ENCODE assay signal across 8 mouse cellular contexts in the genomic region with DNA sequence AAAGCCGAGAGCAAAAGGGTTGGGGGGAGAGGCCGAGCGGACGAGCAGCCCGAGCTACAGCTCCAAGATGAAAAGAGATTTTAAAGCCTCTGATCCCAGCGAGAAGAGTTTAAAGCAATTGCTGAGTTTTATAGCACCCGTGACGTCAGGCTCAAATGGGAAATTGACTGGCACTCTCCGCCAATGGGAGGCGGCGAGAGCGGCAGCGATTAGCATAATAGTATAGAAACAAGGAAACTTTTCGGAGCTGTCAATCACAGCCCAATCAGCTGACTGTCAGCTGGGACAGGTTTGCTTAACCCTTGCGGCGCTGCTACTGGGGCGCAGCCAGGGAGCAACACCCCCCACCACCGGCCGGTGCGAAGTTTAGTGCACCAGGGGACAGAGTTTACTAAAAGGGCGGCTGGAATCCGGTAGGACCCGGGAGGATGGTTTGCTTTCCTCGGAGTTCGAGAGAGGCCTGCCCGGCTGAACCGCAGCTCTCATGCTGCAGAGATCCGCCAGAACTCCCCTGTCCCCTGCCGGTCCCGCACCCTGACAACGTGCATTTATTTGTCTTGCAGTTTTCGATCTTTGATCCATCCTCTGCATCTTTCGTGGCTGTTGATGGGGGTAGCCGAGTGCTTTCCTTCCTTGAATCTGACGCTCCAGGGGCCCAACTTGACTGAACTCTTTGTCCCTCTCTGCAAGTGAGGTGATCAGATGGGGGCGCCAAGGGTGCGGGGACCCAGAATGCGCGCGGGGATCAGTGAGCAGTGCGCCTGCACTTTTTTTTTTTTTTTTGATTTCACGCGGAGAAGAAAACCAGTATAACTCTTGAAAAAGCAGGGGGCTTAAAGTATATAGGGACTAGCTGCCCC. TPM values are rescaled to one million over a fixed set of nuclear protein-coding genes. Genes with fewer than 3 reads are reported as not detected.
A peak's percentile ranks its signal among the peaks of the same experiment; 100 is the strongest.
DNase-seq lines count a peak whose midpoint lies in the region; ATAC-seq lines count a peak whose summit lies in the region.

TSS of gene Maf (minus strand) at position 64 of the 860 bp plus-strand sequence.

- H3K4me3 ChIP-seq in megakaryocyte, embryonic 14.5 days (replicated peaks) = peak within 1 kb of the TSS; percentile 91

- ATAC-seq in inflammation-experienced regulatory T-cells, adult 6 months = peak; percentile 81

- DNase-seq in adrenal gland, adult (ENCODE audit: inconsistent age in 2 of 2, low spot score in 1 of 2) = peak; percentile 92 to 98
- peak; percentile 94 for DNase-seq in embryo, embryonic 10 days (ENCODE audit: low spot score)
- peak; percentile 90 for DNase-seq in gastrocnemius, postnatal 25 days
- peak; percentile 58 to 86 for DNase-seq in left cerebral cortex, adult 9 months (ENCODE audit: low spot score in 2 of 2)
- DNase-seq in right cerebral cortex, postnatal 10 days (ENCODE audit: low spot score in 2 of 2) = peak; percentile 86 to 91
- peak; percentile 91 for DNase-seq in urinary bladder, postnatal 14 days (ENCODE audit: low spot score)

- H3K4me1 ChIP-seq in megakaryocyte, embryonic 14.5 days = peaks cover 28% of the 10 kb centered on the region

- no peaks in the 10 kb centered on the region for H3K36me3 ChIP-seq in megakaryocyte, embryonic 14.5 days (replicated peaks; ENCODE audit: low read length)

- H3K27me3 ChIP-seq in megakaryocyte, embryonic 14.5 days (replicated peaks) = peaks cover 59% of the 10 kb centered on the region

- H3K9me3 ChIP-seq in megakaryocyte, embryonic 14.5 days = no peaks in the 10 kb centered on the region

RNA-seq across cellular contexts. Expression of gene Maf, which starts in this region (rescaled TPM):
- 100 to 1,000 TPM in 1 of 2 experiments, 10 to 100 TPM in 1; 85.0 to 103 TPM for total RNA-seq in gastrocnemius, postnatal 25 days (2021)
- 100 to 1,000 TPM; 109 to 129 (median 126) TPM for polyA plus RNA-seq in inflammation-experienced regulatory T-cells, adult 6 months (2017; shearing (Covaris generic))
- 7.8 and 32.9 TPM in 2 replicates for polyA plus RNA-seq in megakaryocyte, embryonic 14.5 days (2012; ENCODE audit: insufficient read depth, low replicate concordance)

Comparison
In these comparisons a context has a peak if more than half of its experiments do, and no peak if none do; other contexts are left out.
1. Peak in every context shown above with its lines: DNase-seq, ATAC-seq and H3K4me3 ChIP-seq.